Mouse (Mus musculus) inflammation-experienced regulatory T-cells (primary cell): ENCODE results near the gene Ticam1. TPM values are rescaled to one million over a fixed set of nuclear protein-coding genes. Genes with fewer than 3 reads are reported as not detected.

Source experiments
- polyA plus RNA-seq, 2 experiments: library from polyadenylated mRNA; unstranded; fragments of 100-300 nt; shearing (Covaris generic); gene quantifications; one replicate each; pipeline ENCODE4 v1.2.1; 2017

The Ticam1 gene
- polyA plus RNA-seq, result 1 to 10 TPM; 7.4 to 7.6 TPM

GRCm38 (mm10) chr17:56276643-56277566 lies at the start of gene Ticam1:
TSS of gene Ticam1 (minus strand) at chr17:56276786.

GRCm38 (mm10) chr17:56325450-56326152 lies 49.0 kb upstream of the Ticam1 start, which contains the start of gene Kdm4b:
TSS of gene Kdm4b (plus strand) at chr17:56326062.

GRCm38 (mm10) chr17:56303160-56303846 lies 26.7 kb upstream of the Ticam1 start, which contains the start of gene Uhrf1:
TSS of gene Uhrf1 (plus strand) at chr17:56303321.

GRCm38 (mm10) chr17:56300186-56300585 lies 23.6 kb upstream of the Ticam1 start, which contains the start of gene Arrdc5:
TSS of gene Arrdc5 (minus strand) at chr17:56300286.

GRCm38 (mm10) chr17:56292531-56293222 lies 16.1 kb upstream of the Ticam1 start, which contains the start of gene Plin3:
TSS of gene Plin3 (minus strand) at chr17:56292873.

GRCm38 (mm10) chr17:56256239-56256881 lies 20.2 kb downstream of the Ticam1 start, which contains the start of gene Fem1a:
TSS of gene Fem1a (plus strand) at chr17:56256810.

Other genes starting within 250 kb of the Ticam1 start
- gene Sh3gl1, start 240.2 kb downstream of the Ticam1 start, polyA plus RNA-seq, result 100 to 1,000 TPM; 167 to 234 TPM
- gene Chaf1a, start 236.3 kb downstream of the Ticam1 start, polyA plus RNA-seq, result 1 to 10 TPM; 2.9 to 3.2 TPM
- 10 to 100 TPM; 65.6 to 85.6 TPM for gene Ubxn6, start 201.8 kb downstream of the Ticam1 start, polyA plus RNA-seq
- 100 to 1,000 TPM; 137 to 167 TPM for gene Hdgfl2, start 197.2 kb downstream of the Ticam1 start, polyA plus RNA-seq
- not detected for gene Plin4, start 167.0 kb downstream of the Ticam1 start, polyA plus RNA-seq
- gene Plin5, start 159.2 kb downstream of the Ticam1 start, polyA plus RNA-seq, result not detected
- under 1 TPM; 0.20 to 0.29 TPM for gene Lrg1, start 154.8 kb downstream of the Ticam1 start, polyA plus RNA-seq
- under 1 TPM; 0.20 to 0.59 TPM for gene Sema6b, start 136.4 kb downstream of the Ticam1 start, polyA plus RNA-seq
- 10 to 100 TPM; 28.7 to 32.9 TPM for gene Tnfaip8l1, start 114.3 kb downstream of the Ticam1 start, polyA plus RNA-seq
- 10 to 100 TPM; 53.0 to 57.5 TPM for gene Mydgf, start 92.9 kb downstream of the Ticam1 start, polyA plus RNA-seq
- gene Dpp9, start 57.9 kb downstream of the Ticam1 start, polyA plus RNA-seq, result 10 to 100 TPM; 48.5 to 51.0 TPM
- 10 to 100 TPM; 16.2 to 27.8 TPM for gene Fem1a, start 20.0 kb downstream of the Ticam1 start, polyA plus RNA-seq
- gene Plin3, start 16.1 kb upstream of the Ticam1 start, polyA plus RNA-seq, result 10 to 100 TPM; 32.9 to 34.3 TPM
- under 1 TPM; 0.14 to 0.72 TPM for gene Arrdc5, start 23.5 kb upstream of the Ticam1 start, polyA plus RNA-seq
- gene Uhrf1, start 26.5 kb upstream of the Ticam1 start, polyA plus RNA-seq, result 1 to 10 TPM; 7.9 to 8.8 TPM
- gene Kdm4b, start 49.3 kb upstream of the Ticam1 start, polyA plus RNA-seq, result 10 to 100 TPM; 46.8 to 61.2 TPM
- 10 to 100 TPM; 23.5 to 43.5 TPM for gene Ptprs, start 199.7 kb upstream of the Ticam1 start, polyA plus RNA-seq
- gene Znrf4, start 235.6 kb upstream of the Ticam1 start, polyA plus RNA-seq, result not detected